Mouse (Mus musculus) liver, embryonic 14.5 days (tissue): ENCODE measurements at regions not wholly inside any gene's neighbourhood (a gene's known extent, or its start where the extent isn't known, plus 50 kb on each side); places are given as distances from the start of the nearest gene placed in this dataset.

ENCODE experiments used
- ATAC-seq: fragments of 200-750 bp; cut with Nextera tagmentation; 2 replicates; pipeline ENCODE4 v1.8.0; 2017; ENCODE audit warnings: moderate number of reproducible peaks, mild to moderate bottlenecking, moderate library complexity; ENCODE audit not compliant: insufficient read depth
- DNase-seq, 3 experiments: peaks; one replicate each; pipeline ENCODE4 v3.0.0-alpha.2; 2012 to 2013; ENCODE audit warnings: low read depth in 3 of 3, low spot score in 3 of 3
- H3K27ac ChIP-seq: fragments of 300-500 bp; sonication (generic); 2 replicates; pipeline ENCODE4 v1.5.1; 2014; ENCODE audit warnings: moderate library complexity, mild to moderate bottlenecking, control low read depth, inconsistent platforms
- H3K27me3 ChIP-seq: fragments of 300-500 bp; sonication (generic); 2 replicates; pipeline ENCODE4 v1.6.1; 2014; ENCODE audit warnings: mild to moderate bottlenecking, low read length, moderate library complexity; ENCODE audit not compliant: control insufficient read depth, insufficient read depth
- H3K36me3 ChIP-seq: fragments of 300-500 bp; sonication (generic); replicated peaks from 2 replicates; pipeline ENCODE4 v1.6.1; 2014; ENCODE audit warnings: low read depth; ENCODE audit not compliant: control insufficient read depth, insufficient read depth
- H3K4me1 ChIP-seq, 2 experiments: fragments of 200-500 bp in 1 of 2; fragments of 300-500 bp in 1 of 2; sonication (generic) in 1 of 2; replicated peaks; 2 replicates each; pipeline ENCODE4 v1.6.1; 2012 to 2014; ENCODE audit warnings: antibody characterized with exemption in 1 of 2, inconsistent platforms in 1 of 2, low read length in 1 of 2; ENCODE audit not compliant: control insufficient read depth in 2 of 2, insufficient read depth in 2 of 2
- H3K4me2 ChIP-seq: fragments of 300-500 bp; sonication (generic); 2 replicates; pipeline ENCODE4 v1.6.1; 2014; ENCODE audit warnings: low read depth, mild to moderate bottlenecking, control low read depth, moderate library complexity
- H3K4me3 ChIP-seq, 2 experiments: fragments of 200-500 bp in 1 of 2; fragments of 300-500 bp in 1 of 2; sonication (generic) in 1 of 2; 2 replicates each; pipeline ENCODE4 v1.5.1; 2012 to 2014; ENCODE audit warnings: low read depth in 2 of 2, low read length in 2 of 2, mild to moderate bottlenecking in 2 of 2, control low read depth in 1 of 2, inconsistent platforms in 1 of 2, moderate library complexity in 1 of 2; ENCODE audit not compliant: insufficient read depth in 1 of 2
- H3K9ac ChIP-seq: fragments of 300-500 bp; sonication (generic); replicated peaks from 2 replicates; pipeline ENCODE4 v1.6.1; 2014; ENCODE audit warnings: mild to moderate bottlenecking, control low read depth, moderate library complexity
- H3K9me3 ChIP-seq: fragments of 300-500 bp; sonication (generic); 2 replicates; pipeline ENCODE4 v1.6.1; 2016; ENCODE audit warnings: low read length, mixed read lengths; ENCODE audit not compliant: control insufficient read depth
- CTCF ChIP-seq: IDR thresholded peaks from 2 replicates; pipeline ENCODE4 v1.5.1; 2016; ENCODE audit warnings: antibody characterized with exemption, low read depth, control low read depth
- EP300 ChIP-seq: IDR thresholded peaks from 2 replicates; pipeline ENCODE4 v1.6.1; 2016; ENCODE audit warnings: antibody characterized with exemption, low read depth
- WGBS: fragments of 180-500 bp; shearing (Covaris S2); extraction: QIAGEN DNeasy Blood & Tissue Kit; methylation state at CpG from one replicate; pipeline ENCODE4 v1.1.7; 2014; ENCODE audit not compliant: insufficient replicate concordance; 5-methylcytosine and 5-hydroxymethylcytosine counted together

DNA sequence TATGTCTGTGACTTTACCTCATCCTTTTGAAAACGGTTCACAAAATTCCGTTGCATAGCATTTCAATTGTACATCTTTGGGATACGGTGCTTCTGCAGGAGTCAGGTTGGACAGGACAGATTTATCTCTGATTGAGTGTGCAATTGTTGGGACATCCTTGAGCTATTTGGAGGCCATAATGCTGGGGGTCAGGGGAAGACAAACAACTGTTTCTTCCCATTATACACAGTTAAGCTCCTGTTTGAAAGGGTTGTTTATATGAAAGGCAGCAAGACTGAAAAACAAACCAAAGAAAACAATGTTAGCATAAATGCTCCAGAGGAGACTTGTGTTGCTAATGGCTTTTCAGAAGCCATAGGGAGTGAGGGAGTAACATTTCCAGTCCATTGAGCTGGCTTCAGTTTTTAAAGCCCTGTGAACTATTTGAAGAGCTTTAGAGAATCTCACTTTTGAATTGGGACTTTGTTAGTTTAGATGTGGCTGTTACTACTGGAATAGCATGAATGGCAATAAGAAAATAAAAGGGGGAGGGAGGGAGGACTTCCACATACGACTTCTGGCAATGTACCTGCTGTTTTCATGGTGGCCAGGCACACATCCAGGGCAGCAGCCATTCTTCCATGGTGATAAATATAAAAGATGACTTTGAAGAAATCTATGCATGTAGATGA lies 351.3 kb downstream of the Rpl36a-ps1 start:
- TF ChIP-seq CTCF (no peak), EP300 (no peak)
- DNase-seq: no peak
- Histone ChIP-seq H3K36me3 (no peaks in the 10 kb centered on the region), H3K4me3 (no peak overlapping the region), H3K4me1 (no peaks in the 10 kb centered on the region), H3K27ac (no peak overlapping the region), H3K27me3 (no peaks in the 10 kb centered on the region), H3K9ac (no peak overlapping the region), H3K4me2 (no peak overlapping the region), H3K9me3 (no peaks in the 10 kb centered on the region)
- ATAC-seq: no peak
- 59% methylated on average over 4 of the region's 4 CpGs for WGBS

DNA sequence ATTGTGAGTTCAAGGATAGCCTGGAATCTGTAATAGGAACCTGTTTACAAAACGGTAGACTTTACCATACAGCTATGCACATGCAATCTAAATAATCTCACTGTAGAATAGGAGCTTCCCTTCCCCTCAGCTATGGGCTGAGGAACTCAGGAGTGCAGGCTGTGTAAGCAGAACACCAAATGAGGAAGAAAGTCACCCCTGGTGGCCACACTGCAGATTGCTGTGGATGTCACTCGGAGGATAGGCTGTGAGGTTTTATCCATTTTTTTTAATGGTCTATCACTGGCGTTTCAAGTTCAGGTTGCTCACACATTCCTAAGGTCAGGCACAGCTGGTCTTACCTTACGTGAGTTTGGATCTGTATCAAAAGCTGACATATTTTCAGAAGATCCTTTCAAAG lies 365.1 kb downstream of the Rpl36a-ps1 start:
- Histone ChIP-seq H3K4me3 (no peak overlapping the region), H3K27ac (no peak overlapping the region), H3K36me3 (no peaks in the 10 kb centered on the region), H3K4me1 (no peaks in the 10 kb centered on the region), H3K4me2 (no peak overlapping the region), H3K9ac (no peak overlapping the region), H3K9me3 (no peaks in the 10 kb centered on the region), H3K27me3 (no peaks in the 10 kb centered on the region)
- ATAC-seq (no peak), DNase-seq (no peak)
- WGBS: 48% methylated on average over 4 of the region's 4 CpGs
- TF ChIP-seq CTCF (peak; percentile 30; the same call in 1 of the 2 replicates), EP300 (no peak)

DNA sequence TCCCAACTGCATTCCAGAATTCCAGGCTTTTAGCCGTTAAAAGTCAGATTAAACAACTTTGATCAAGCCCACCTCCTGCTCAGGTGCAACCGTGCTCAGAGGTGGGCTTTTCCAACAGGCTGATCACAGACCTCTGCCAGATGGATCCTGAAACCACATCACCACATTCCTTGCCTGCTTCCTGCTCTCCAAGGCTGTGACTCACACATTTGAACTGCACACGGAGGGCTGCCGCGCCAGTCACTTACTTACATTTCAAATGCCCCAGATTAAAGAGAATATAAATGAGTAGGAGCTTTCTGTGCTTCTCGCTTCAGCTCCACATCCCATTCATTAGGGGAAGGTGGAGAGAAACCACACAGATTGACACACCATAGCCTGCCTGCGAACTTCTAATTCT lies 367.6 kb downstream of the Rpl36a-ps1 start:
- Histone ChIP-seq H3K36me3 (no peaks in the 10 kb centered on the region), H3K27ac (no peak overlapping the region), H3K4me1 (no peaks in the 10 kb centered on the region), H3K9me3 (no peaks in the 10 kb centered on the region), H3K4me2 (no peak overlapping the region), H3K9ac (no peak overlapping the region), H3K4me3 (no peak overlapping the region), H3K27me3 (no peaks in the 10 kb centered on the region)
- ATAC-seq: no peak
- DNase-seq: no peak
- WGBS: 37% methylated on average over 7 of the region's 7 CpGs
- TF ChIP-seq EP300 (no peak), CTCF (no peak)

DNA sequence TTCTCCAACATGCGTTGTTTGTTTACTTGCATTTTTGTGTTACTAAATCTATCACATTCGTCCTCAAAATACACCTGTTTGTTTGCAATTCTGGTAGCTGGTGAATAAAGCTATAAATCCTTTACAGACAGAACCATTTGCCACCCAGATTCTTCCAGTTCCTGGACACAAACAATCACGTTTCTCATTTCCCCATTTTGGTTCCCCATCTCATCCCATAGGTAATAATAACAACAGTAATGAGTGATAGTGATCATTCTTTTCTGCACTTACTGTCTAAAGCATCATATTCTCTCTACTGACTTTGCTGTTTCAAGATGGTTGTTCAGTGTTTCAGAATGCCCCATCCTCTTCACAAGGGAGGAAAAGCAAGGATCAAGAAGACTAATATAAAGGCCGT lies 368.3 kb downstream of the Rpl36a-ps1 start:
- Histone ChIP-seq H3K36me3 (no peaks in the 10 kb centered on the region), H3K27ac (no peak overlapping the region), H3K4me1 (no peaks in the 10 kb centered on the region), H3K9me3 (no peaks in the 10 kb centered on the region), H3K4me3 (no peak overlapping the region), H3K27me3 (no peaks in the 10 kb centered on the region), H3K9ac (no peak overlapping the region), H3K4me2 (no peak overlapping the region)
- no peak for TF ChIP-seq CTCF
- TF ChIP-seq EP300: no peak
- DNase-seq: no peak
- WGBS: 54% methylated on average over 4 of the region's 4 CpGs
- no peak for ATAC-seq

- 11% methylated on average over 2 of the region's 2 CpGs for WGBS
- ATAC-seq: no peak
- TF ChIP-seq EP300 (no peak), CTCF (no peak)
Observed at GRCm38 (mm10) chr14:98605772-98606171, 388.3 kb downstream of the Rpl36a-ps1 start.

More at GRCm38 (mm10) chr14:98605772-98606171, 388.3 kb downstream of the Rpl36a-ps1 start:
- no peak overlapping the region for H3K9ac ChIP-seq
- peak in 1 of 3 experiments; percentile 4 for DNase-seq
- H3K4me3 ChIP-seq: no peak overlapping the region
- H3K36me3 ChIP-seq: no peaks in the 10 kb centered on the region
- H3K4me2 ChIP-seq: no peak overlapping the region
- H3K27ac ChIP-seq: no peak overlapping the region
- H3K4me1 ChIP-seq: no peaks in the 10 kb centered on the region
- no peaks in the 10 kb centered on the region for H3K27me3 ChIP-seq
- H3K9me3 ChIP-seq: no peaks in the 10 kb centered on the region
